Mouse (Mus musculus) brain, embryonic 14.5 days (tissue): Measurements from ENCODE around the gene Nf1.

Experiments
- CTCF ChIP-seq: fragments of 200-500 bp; IDR thresholded peaks from 2 replicates; pipeline ENCODE4 v1.5.1; 2012; ENCODE audit warnings: inconsistent platforms, mild to moderate bottlenecking, moderate library complexity, borderline replicate concordance; ENCODE audit not compliant: insufficient read depth, insufficient read length; ENCODE audit errors: extremely low read depth
- POLR2A ChIP-seq: fragments of 200-500 bp; IDR thresholded peaks from 2 replicates; pipeline ENCODE4 v1.6.1; 2012; ENCODE audit warnings: mild to moderate bottlenecking, inconsistent platforms, borderline replicate concordance; ENCODE audit not compliant: poor library complexity, insufficient read depth, insufficient read length, severe bottlenecking; ENCODE audit errors: extremely low read depth

DNA sequence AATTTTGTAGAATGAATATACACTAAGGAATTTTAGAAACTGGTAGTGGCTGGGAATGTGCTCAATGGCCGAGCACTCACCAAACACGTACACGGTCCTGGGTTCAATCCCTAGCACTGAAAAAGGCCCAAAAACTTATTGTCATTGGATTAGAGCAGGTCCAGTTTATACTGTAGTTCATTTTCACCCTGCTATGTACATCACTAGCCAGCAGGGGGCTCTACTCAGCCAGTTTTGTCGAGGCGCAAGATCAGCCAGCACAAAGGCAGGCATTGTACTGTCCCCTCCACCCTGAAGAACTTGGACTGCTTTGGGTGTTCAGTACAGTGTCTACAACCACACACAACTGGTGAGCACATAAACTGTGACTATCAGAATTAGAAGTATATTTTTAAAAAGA is 244.7 kb downstream of the Nf1 start:
- no peak for TF ChIP-seq POLR2A
- TF ChIP-seq CTCF: peak; percentile 88
